Mouse (Mus musculus) forebrain, embryonic 10.5 days (tissue): Measurements from ENCODE around the gene Nsdhl. TPM values are rescaled to one million over a fixed set of nuclear protein-coding genes. Genes with fewer than 3 reads are reported as not detected.

Experiments used
- DNase-seq: peaks from one replicate; pipeline ENCODE4 v3.0.0-alpha.2; 2017; ENCODE audit warnings: low spot score; ENCODE audit errors: extremely low spot score
- H3K27ac ChIP-seq: fragments of 300-500 bp; sonication (generic); 2 replicates; pipeline ENCODE4 v1.5.1; 2016; ENCODE audit warnings: mild to moderate bottlenecking
- H3K27me3 ChIP-seq: fragments of 300-500 bp; sonication (generic); 2 replicates; pipeline ENCODE4 v1.6.1; 2016; ENCODE audit warnings: mild to moderate bottlenecking; ENCODE audit not compliant: poor library complexity, severe bottlenecking
- H3K36me3 ChIP-seq: fragments of 300-500 bp; sonication (generic); replicated peaks from 2 replicates; pipeline ENCODE4 v1.6.1; 2016; ENCODE audit warnings: mild to moderate bottlenecking, moderate library complexity
- H3K4me1 ChIP-seq: fragments of 300-500 bp; sonication (generic); 2 replicates; pipeline ENCODE4 v1.6.1; 2016
- H3K4me3 ChIP-seq: fragments of 300-500 bp; sonication (generic); 2 replicates; pipeline ENCODE4 v1.5.1; 2016; ENCODE audit warnings: mild to moderate bottlenecking, moderate library complexity
- H3K9me3 ChIP-seq: fragments of 300-500 bp; sonication (generic); 2 replicates; pipeline ENCODE4 v1.6.1; 2016; ENCODE audit warnings: mild to moderate bottlenecking, moderate library complexity
- WGBS: fragments of 180-500 bp; shearing (Covaris S2); methylation state at CpG from one replicate; pipeline ENCODE4 v1.1.7; 2016; 5-methylcytosine and 5-hydroxymethylcytosine counted together
- microRNA counts: library from miRNA; unstranded; fragments of <30 nt; microRNA quantifications from one replicate; lab custom pipeline; 2017
- microRNA-seq: library from miRNA; unstranded; fragments of <30 nt; microRNA quantifications from one replicate; pipeline ENCODE4, GENCODE M21; 2017
- polyA plus RNA-seq: library from polyadenylated mRNA; unstranded; fragments of >200 nt; fragmentation: Nextera tagmentation; extraction: Ambion mirVana; gene quantifications from 2 replicates; pipeline ENCODE4 v1.2.1, GENCODE M21; 2016

Gene Nsdhl
- polyA plus RNA-seq, 1 experiment from 2014 or later, result 40.2 TPM

DNA sequence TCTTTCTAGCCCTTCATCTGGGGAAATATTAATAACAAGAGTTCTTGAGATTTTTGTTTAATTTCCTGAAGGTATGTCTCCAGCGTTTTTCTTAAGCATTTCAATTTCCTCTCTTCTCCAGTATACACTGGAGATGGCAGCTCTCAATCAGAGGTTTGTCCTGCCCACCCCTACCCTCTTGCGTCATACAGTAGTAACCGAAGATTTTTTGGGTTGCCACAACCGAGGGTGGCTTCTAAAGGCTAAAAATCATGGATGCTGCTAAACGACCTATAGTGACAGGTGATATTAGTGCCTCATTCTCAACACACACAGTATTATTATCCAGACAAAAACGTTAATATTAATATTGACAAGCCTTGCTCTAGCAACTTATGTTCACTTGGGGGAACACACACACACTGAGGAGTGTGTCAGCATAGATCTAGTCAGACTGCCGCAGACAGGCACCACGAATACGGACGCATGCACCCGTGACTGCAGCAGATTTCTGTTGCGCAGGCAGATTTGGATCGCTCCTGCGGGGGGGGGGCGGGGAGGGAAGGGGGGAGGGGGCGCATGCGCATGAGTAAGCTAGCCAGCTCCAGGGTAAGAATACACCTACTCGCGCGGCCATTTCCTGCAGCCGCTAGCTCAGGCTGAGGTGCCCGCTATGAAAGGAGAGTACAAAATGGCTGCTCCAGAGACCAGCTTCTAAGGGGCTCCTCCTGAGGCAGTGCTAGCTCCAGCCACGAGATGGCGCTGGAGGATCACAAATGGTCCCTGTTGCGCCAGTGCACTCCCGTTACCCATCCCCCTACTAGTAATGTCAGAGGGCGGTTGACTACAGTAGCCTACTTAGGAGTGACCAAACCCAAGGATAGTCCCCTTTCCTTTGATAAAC is 89.5 kb downstream of the Nsdhl start:
- peak overlapping the region; percentile 46 for H3K4me3 ChIP-seq
- peak overlapping the region; percentile 77 for H3K27ac ChIP-seq
- no peaks in the 10 kb centered on the region for H3K36me3 ChIP-seq
- no peaks in the 10 kb centered on the region for H3K9me3 ChIP-seq
- peak; percentile 87 for DNase-seq
- WGBS, result 17% methylated on average over 25 of the region's 27 CpGs
- H3K4me1 ChIP-seq, result no peaks in the 10 kb centered on the region
- H3K27me3 ChIP-seq, result no peaks in the 10 kb centered on the region

MicroRNA genes within 50 kb of the gene (microRNA counts, 519-probe panel; counts per million panel counts)
- 341 counts per million, percentile 65 among the panel's probes with 10 or more counts for microRNA mmu-miR-2137 (lab: Ali Mortazavi, UCI)

Small RNAs within 50 kb of the gene (microRNA-seq; reads per million reads assigned to microRNA genes)
- 16.2 reads per million, percentile 27 among the genes with 10 or more reads in this experiment for gene Mir2137

Other genes starting within 250 kb of the Nsdhl start
- gene Gabrq, start 93.4 kb upstream of the Nsdhl start, polyA plus RNA-seq, result 0.46 and 0.62 TPM in 2 replicates
- gene Cetn2, start 146 bp upstream of the Nsdhl start, polyA plus RNA-seq, result 97.2 and 98.9 TPM in 2 replicates
- 3.9 and 4.2 TPM in 2 replicates for gene Zfp185, start 68.8 kb downstream of the Nsdhl start, polyA plus RNA-seq
- 0.10 and 0.16 TPM in 2 replicates for gene Pnma5, start 118.5 kb downstream of the Nsdhl start, polyA plus RNA-seq
- 0.21 and 0.29 TPM in 2 replicates for gene Pnma3, start 146.2 kb downstream of the Nsdhl start, polyA plus RNA-seq
- 0.46 and 0.61 TPM in 2 replicates for gene Xlr4a, start 163.9 kb downstream of the Nsdhl start, polyA plus RNA-seq
- gene Xlr3a, start 178.5 kb downstream of the Nsdhl start, polyA plus RNA-seq, result 1.8 and 3.0 TPM in 2 replicates
- gene Gm14685, start 198.5 kb downstream of the Nsdhl start, polyA plus RNA-seq, result 0.05 TPM in 1 of 2 replicates, not detected in the other
- not detected in 2 replicates for gene Xlr5b, start 230.2 kb downstream of the Nsdhl start, polyA plus RNA-seq
- not detected in 2 replicates for gene DXBay18, start 230.9 kb downstream of the Nsdhl start, polyA plus RNA-seq